Mouse (Mus musculus) CD8-positive naive resting alpha-beta T cell, adult 2 months (primary cell): ENCODE results near the gene Specc1.

Experiments
- DNase-seq, 2 experiments: peaks; one replicate each; pipeline ENCODE4 v3.0.0; 2022; ENCODE audit warnings: low read depth in 2 of 2, low spot score in 2 of 2

Gene Specc1

DNA sequence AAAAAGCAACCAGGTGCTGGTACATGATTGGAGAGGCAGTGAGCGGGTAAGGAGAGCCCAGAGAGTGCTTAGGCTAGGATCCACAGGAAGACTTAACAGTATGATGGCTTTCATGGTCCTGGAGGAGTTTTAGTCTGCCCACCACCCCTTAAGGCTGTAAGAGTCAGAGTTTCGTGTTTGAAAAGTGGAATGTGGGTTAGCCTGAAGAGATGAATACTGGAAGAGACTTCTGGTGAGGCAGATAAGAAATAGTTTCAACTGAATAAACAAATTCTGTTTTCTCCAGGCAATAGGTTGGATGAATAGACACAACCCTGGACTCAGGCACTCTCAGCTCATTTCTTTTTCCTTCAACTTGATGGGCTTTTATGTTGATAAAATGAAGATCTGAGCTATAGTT, 130.1 kb downstream of the Specc1 start:
- no peak for DNase-seq

DNA sequence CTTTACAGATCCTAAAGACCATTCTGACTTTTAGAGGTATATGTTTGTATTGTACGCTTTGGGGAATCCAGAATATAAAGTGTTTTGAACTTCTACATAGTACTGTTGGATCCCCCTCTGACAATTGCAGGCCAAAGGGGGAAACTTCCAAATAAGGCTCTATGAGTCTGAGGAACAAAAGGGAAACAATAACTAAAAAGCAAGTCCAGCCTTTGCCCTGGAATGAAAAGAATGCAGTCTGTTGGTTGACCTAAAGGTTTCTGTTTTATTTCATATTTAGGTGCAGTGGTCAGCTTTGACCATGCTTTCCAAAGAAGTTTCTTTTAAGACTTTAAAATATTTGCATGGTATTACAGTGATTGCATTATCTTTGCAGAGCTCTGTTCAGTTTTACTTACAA, 130.5 kb downstream of the Specc1 start:
- no peak for DNase-seq

DNA sequence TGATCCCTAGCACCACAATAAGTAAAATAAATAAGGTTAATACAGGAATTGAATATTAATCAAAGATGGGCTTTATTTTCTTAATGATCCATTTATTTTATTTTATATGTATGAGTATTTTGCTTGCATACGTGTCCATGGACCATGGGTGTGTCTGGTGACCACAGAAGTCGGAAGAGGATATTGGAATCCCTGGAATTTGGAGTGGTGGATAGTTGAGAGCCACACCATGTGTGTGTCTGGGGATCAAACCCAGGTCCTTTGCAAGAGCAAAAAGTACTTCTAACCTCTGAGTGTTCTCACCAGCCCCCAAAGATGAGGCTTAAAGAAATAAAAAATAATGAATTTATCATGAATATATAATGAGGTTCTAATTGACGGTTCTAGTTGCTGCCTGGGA, 132.1 kb downstream of the Specc1 start:
- no peak for DNase-seq

DNA sequence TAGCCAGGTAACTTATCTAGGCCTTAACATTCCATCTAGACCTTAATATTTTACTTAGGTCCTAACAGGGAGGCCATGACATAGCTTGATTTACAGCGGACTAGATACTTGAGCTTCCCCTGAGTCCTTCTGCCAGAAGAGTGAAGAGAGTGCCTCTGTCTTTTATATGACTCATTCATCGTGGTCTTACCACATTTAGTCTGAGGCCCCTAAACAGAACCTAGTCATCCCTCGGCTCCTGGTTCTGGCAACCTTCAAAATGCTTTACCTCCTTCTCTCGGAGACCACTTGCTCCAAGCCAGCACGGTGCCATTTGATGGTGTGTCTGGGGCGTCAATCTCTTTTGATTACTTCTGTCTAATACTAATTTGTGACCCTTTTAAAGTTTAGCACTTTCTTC, 133.8 kb downstream of the Specc1 start:
- no peak for DNase-seq

DNA sequence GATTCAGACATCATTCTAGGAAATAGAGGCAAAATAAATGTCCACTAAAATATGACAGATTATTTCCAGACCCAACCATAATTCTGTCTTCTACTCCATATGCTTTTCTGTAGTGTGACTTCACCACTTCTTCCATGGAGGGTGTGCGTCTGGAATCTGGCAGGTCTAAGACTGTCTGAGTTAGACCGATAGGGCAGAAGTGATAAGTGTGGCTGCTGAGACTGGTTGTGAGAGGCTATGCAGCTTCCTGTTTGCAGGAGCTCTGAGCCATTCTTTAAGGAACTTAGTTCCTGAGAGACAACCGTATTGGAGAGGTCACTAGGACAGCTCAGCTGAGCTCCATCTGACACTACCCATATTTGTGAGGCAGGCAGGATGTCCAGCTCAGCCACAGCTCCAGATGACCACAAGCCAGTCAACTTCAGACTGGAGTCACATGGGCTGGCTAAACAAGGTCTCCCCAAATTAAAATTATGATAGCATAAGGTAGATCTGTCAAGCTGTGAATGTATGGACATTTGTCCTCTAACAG, 146.9 kb downstream of the Specc1 start:
- no peak for DNase-seq

DNA sequence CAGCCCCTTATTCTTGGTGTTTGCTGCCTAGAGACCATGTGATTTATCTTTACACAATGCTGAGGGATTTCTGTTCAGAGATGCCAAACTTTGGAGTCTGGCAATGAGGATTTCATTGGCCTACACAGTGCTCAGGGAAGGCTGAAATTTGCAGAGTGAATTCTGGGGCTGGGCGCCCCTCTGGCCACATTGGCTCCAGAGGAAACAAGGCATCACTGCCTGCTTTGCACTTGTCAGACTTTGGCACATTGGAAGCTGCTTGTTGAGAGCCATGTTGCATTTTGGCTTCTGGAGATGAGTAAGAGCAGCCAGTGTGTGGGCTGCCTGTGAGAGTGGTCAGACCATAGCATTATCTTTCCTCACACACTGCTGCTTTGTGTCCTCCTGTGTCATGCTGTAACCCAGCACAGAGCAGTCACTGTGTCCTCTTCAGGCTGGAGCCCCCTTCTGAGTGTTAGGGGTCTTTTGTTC, 149.9 kb downstream of the Specc1 start:
- DNase-seq = no peak

DNA sequence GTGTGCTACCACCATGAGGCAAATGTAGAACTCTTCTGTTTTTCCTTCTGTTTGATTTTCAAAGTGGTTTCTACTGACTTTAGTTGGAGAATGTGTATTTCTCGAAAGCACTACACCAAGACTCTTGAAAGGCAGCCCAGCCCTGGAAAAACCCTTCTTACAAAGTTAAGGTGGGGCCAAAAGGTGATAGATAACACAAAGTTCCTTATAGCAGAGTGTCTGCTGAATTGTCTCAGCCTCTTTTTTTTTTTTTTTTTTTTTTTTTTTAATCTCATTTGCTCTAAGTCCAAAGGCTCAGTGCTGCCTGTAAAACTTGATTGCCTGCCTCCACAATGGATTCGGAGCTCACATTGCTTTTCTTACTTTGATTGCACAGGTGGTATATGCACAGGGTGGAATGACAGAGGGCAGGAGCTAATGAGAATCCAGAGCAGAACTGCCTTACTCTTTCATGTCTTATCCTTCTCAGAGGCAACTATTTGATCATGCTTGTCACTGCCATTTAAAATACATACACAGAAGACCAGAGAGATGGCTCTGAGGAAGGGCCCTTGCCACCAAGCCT, 150.8 kb downstream of the Specc1 start:
- no peak for DNase-seq

DNA sequence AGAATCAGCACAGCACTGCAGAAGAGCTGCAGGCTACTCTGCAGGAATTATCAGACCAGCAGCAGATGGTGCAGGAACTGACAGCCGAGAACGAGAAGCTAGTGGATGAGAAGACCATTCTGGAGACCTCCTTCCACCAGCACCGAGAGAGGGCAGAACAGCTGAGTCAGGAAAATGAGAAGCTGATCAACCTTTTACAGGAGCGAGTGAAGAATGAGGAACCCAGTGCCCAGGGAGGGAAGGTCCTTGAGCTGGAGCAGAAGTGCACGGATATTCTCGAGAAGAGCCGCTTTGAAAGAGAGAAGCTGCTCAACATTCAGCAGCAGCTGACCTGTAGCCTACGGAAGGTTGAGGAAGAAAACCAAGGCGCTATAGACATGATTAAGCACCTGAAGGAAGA, 162.0 kb downstream of the Specc1 start:
- no peak for DNase-seq

DNA sequence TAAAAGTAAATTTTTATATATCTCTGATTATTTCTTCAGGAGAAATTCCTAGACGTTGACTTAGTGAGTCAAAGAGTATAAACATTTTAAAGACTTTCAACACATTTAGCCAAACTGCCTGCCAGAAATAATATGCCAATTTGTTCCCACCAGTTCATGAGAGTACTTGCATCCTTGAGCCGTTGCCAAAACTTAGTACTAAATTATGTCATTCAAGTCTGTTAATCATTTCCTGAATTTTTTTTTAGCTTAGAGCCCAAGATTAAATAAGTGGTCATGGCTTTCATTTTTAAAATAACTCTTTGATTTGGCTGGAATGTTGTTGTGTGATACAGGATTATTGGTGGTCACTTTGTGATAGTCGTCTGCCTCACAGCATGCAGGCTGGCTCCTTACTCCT, 163.3 kb downstream of the Specc1 start:
- DNase-seq = no peak

DNA sequence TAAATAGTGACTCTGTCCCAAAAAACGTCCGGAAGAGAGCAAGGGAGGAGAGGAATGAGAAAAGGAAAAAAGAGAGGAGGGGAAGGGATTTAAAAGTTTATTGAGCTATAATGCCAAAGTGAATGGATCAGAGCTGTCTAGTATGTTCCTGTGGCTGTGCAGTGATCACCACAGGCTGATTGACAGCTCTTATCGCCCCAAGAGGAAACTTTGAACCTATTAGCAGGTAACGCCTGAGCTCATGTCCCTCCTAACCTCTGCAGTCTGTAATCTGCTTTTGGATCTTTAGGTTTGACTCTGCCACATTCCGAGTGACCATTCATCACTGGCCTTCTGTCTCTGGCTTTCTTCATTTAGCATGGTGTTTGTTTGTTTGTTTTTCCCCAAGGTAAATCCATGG, 164.8 kb downstream of the Specc1 start:
- DNase-seq = no peak

DNA sequence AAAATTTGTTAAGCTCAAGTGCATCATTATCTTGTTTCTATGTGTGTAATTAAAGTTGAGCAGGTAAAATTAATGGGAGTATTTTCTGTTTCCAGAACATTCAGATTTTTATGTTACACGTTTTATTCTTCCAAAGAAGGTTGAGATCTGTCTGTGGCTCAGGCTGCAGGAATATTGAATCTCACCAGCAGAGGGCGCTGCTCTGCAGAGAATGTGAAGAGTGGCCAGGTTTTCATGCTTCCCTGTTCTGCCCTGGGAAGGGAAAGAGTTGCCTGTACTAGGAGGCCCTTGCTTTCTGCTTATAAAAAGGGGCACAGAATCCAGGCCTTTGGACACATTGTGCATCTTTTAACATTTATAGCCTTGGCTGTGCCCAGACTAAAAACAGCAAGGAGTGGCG, 171.1 kb downstream of the Specc1 start:
- DNase-seq = peak; percentile 64 to 78

DNA sequence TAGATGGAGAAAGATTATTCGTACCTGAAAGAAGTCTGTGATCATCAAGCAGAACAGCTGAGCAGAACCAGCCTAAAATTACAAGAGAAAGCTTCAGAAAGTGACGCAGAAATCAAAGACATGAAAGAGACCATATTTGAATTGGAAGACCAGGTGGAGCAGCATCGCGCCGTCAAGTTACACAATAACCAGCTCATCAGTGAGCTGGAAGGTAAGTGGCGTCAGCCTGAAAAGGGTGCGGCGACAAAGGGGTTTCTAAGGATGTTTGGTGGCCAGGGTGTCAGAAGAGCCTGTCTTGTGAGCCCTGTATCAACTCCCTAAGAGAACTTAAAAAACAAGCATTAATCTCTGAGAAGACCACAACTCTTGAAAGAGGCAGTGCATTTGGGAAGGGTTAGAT, 171.6 kb downstream of the Specc1 start:
- no peak for DNase-seq

DNA sequence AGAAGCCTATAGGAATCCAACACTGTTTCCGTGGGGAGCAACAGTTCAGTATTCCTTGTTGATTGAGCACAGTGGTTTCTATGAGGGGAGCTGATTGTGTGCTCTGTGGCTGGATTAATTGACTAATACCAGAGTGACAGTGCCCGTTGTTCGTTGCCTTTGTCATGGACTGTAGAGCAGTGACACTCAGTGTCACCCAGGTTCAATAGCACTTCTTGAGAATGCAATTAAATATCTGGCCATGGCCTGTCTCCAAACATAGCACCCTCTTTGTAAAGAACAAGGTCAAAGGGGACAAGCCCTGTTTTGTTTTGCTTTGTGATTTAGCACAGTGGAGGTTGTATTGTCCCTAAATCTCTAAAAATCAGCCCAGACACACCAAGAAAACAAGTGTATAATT, 173.6 kb downstream of the Specc1 start:
- DNase-seq = no peak

DNA sequence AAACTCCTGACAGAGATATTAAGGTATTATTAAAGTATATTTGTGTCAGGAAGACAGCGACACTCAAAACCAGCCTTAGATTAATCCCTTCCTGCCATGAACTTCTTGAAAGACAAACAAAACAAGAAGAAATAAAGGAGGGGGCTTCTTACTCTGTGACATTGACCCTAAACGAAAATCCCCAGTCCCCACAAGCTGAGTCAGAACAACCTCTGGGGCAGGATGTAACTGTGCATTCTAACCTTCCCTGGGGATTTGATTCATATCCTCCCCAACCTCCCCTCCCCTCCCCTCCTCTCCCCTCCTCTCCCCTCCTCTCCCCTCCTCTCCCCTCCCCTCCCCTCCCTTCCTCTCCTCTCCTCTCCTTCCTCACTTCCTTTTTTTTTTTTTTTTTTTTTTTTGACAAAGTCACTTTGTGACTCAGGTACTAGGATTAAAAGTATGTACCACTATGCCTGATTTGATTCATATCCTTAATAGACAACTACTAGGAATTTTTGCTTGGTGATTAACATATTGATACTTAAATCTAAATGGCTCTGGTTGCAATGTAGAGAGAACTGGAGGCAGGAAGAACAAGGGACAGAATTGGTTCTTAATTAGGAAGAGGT, 174.2 kb downstream of the Specc1 start:
- no peak for DNase-seq

DNA sequence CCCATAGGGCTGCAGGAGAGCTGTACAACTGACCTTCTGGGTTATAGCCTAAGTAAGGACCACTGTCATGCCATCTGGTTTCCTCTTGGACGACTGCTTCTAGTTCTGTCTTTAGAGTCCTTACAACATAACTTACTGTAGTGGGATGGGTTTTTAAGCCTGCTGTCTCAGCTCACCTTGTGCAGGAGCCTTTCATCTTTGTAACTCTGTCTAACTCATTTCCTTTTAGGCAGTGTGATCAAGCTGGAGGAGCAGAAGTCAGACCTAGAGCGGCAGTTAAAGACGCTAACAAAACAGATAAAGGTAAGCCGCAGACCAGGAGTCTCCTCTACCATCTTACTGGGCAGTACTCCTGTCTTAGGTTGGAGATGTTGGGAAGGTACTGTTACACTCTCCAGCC, 175.0 kb downstream of the Specc1 start:
- peak in 1 of 2 experiments; percentile 1 for DNase-seq

DNA sequence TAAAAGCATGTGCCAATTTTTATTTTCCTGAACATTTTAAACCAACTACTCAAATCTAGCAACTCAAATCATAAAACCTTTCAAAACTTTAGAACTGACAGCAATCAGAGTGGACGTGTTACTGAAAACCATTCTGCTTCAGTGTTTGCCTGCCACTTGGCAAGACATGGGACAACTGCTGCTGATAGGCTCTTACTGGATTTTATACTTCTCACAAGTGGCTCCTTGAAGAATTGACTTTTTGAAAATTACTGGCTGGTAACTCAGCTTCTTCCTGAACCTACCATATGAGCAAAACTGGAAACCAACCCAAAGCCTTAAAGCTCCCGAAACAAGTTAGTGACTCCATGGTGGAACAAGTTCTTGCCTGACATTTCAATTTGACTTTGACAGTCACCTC, 177.6 kb downstream of the Specc1 start:
- no peak for DNase-seq

DNA sequence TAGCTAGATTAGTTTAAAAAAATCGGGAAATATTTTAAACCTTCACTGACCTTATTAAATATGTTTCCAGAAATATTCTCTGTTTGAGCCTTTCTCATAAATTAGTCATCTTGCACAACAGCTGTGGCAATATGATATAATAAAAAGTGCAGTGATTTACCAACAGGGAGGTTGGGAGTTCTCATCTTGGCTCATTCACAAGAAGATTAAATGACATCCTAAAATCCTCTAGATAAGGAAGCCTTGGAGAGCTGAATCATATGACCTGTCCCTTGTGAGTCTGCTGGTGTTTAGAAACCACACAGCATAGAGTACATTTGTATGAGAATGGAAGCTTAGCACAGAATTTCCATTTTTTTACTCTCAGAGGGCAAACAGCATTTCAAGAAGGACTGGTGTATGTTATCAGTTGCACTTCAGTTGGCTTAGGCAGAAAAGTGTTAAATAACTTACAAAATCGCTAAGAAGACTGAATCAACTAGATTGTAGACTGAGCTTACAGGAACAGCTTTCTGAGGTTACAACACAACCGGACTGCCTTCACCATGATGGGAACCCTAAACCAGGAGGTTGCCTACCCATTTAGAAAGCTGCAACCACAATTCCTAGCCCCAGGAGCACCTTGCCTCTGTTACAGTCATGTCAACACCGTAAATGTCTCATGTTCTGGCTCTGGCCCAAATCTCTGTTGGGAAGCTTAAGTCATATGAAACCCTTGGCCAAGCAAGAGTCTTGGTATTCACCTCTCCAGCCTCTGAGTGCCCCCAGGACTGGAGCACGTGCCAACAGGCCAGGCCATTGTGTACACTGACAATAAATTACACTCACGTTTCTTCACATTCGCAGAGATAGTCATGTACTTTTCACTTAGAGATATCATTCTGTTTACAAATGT, 188.9 kb downstream of the Specc1 start:
- DNase-seq = no peak

DNA sequence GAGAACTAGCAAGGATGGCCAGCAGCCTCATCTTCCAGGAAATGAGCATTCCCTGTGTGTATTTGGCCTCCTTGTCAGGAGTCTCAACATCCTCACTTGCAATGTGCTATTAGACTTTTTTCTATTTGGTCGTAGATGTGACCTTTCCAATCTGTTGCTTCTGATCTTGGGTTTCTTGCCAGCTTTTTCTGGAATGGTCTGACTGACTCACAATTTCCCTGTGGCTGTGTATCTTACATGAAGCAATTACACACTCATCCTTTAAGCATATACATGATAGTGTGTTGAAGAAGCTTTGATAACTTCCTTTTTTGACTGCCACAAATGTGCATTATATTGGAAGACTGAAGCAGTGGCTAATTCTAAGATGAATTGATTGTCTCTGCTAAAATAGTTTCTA, 190.1 kb downstream of the Specc1 start:
- no peak for DNase-seq

DNA sequence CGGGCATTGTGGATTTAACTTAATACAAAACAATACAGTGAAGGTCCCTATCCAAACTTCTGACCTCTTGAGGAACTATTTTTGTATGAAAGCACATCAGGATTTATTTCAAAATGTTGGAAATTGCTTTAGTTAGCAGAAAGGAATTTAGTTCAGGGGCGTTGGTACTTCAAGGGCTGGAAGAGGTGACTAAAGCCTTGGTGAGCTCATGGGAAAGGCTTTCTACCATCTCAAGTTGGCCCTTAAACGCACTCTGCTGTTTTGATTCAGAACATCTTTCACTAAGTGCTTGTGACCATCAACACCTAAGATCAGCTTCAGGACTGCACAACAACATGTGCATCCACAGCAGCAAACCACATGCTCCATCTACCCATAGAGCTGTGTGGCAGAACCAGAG, 191.5 kb downstream of the Specc1 start:
- DNase-seq = no peak

DNA sequence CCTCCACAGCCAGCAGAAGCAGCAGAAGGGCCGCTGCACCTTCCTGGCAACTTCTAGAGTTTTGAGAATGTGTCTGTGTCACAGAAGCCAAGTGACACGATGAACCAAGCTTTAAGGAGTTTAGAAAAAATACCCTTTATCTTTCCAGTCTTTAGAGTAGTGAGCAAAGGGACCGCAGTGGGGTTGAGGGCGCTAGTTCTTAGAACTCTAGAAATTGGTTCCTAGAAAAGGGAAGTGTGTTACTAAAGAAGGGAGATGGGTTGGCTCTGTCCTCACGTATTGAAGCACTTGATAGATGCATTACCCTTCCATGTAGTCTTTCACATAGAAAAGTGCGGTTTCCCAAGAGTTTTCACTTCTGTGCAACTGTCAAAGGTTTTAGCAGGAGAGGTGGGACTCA, 191.9 kb downstream of the Specc1 start:
- no peak for DNase-seq

DNA sequence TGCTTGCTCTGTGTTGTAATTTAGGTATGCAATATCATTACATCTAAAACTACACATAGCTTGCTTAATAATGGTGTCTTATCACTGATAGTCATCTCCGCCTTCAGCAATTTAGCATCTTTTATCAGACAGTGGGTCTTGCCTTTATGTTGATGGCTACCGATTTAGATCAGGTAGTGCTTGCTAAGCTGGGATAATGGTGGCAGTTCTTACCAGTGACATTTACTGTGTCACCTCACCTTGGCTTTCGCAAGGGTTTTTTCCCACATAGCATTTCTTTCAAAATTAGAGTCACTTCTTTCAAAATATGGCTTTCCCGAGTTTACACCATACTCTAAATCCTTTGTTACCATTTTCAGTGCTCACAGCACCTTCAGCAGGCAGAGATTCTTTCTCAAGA, 196.5 kb downstream of the Specc1 start:
- no peak for DNase-seq

DNA sequence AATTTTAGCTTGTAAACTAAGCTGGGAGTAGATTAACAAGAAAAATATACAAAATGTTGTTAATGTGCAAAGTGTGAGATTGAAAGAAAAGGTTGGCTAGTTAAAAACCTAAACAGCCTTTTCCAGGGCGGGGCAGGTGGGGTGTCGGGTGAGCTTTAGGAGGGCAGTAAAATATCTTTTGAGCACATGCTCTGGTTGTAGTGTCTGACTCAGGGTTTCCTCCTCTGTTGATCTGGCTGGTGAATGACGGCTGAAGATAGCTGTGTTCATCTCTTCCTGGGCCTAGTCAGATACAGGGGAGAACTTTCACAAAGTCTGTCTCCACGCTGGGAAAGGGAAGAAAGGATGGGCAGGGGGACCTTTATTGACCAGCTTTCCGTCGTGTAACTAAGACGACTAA, 203.2 kb downstream of the Specc1 start:
- no peak for DNase-seq
